Mouse (Mus musculus) kidney, embryonic 14.5 days (tissue): Measurements from ENCODE around the gene Hid1. TPM values are rescaled to one million over a fixed set of nuclear protein-coding genes. Genes with fewer than 3 reads are reported as not detected.
"Not testable (repeated sequence)": the region's sequence is repeated elsewhere in the genome, so short reads cannot be mapped to it uniquely, and the experiment has no call there.

Experiments
- ATAC-seq: fragments of 200-750 bp; cut with Nextera tagmentation; 2 replicates; pipeline ENCODE4 v1.8.0; 2017; ENCODE audit warnings: moderate number of reproducible peaks, mild to moderate bottlenecking, moderate TSS enrichment, moderate library complexity; ENCODE audit not compliant: low FRiP score, low TSS enrichment
- H3K27ac ChIP-seq: fragments of 300-500 bp; sonication (generic); 2 replicates; pipeline ENCODE4 v1.5.1; 2014; ENCODE audit warnings: low read depth, mild to moderate bottlenecking, low read length, moderate library complexity, mixed read lengths
- H3K27me3 ChIP-seq: fragments of 300-500 bp; sonication (generic); 2 replicates; pipeline ENCODE4 v1.6.1; 2014; ENCODE audit warnings: mild to moderate bottlenecking, low read length; ENCODE audit not compliant: control insufficient read depth, insufficient read depth
- H3K36me3 ChIP-seq: fragments of 300-500 bp; sonication (generic); 2 replicates; pipeline ENCODE4 v1.6.1; 2014; ENCODE audit warnings: low read length, mixed read lengths; ENCODE audit not compliant: control insufficient read depth, insufficient read depth
- H3K4me1 ChIP-seq: fragments of 300-500 bp; sonication (generic); 2 replicates; pipeline ENCODE4 v1.6.1; 2014; ENCODE audit warnings: low read length, mixed read lengths; ENCODE audit not compliant: control insufficient read depth, insufficient read depth
- H3K4me2 ChIP-seq: fragments of 300-500 bp; sonication (generic); replicated peaks from 2 replicates; pipeline ENCODE4 v1.6.1; 2014; ENCODE audit warnings: low read depth, mild to moderate bottlenecking, low read length
- H3K4me3 ChIP-seq: fragments of 300-500 bp; sonication (generic); 2 replicates; pipeline ENCODE4 v1.5.1; 2014; ENCODE audit warnings: mild to moderate bottlenecking, low read length
- H3K9ac ChIP-seq: fragments of 300-500 bp; sonication (generic); 2 replicates; pipeline ENCODE4 v1.6.1; 2014; ENCODE audit warnings: low read depth, mild to moderate bottlenecking, low read length, moderate library complexity
- H3K9me3 ChIP-seq: fragments of 300-500 bp; sonication (generic); 2 replicates; pipeline ENCODE4 v1.6.1; 2016; ENCODE audit warnings: low read length; ENCODE audit not compliant: control insufficient read depth
- WGBS: fragments of 180-500 bp; shearing (Covaris S2); extraction: QIAGEN DNeasy Blood & Tissue Kit; methylation state at CpG from one replicate; pipeline ENCODE4 v1.1.7; 2014; 5-methylcytosine and 5-hydroxymethylcytosine counted together
- polyA plus RNA-seq: library from polyadenylated mRNA; unstranded; fragments of >200 nt; fragmentation: Nextera tagmentation; extraction: Ambion mirVana; gene quantifications from 2 replicates; pipeline ENCODE4 v1.2.1, GENCODE M21; 2014

Hid1 gene
- polyA plus RNA-seq, 1 experiment from 2014 or later = 4.4 TPM

DNA sequence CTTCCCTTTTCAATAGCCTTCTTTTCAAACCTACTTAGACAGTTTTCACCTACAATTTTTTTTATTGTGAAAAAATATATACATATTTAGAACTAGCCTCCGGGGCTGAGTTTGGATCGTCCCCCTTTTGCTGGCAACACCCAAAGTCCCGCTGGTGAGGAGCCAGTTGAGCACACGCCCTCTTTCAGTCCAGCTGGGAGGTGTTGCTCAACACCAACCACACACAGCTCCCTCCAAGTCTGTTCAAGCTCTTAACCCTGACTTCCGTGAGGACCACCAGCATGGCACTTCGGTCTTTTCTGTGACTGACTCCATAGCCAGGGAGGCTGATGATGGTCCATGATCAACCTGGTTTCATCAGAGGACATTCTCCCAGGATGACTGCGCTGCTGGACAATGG lies 30.5 kb upstream of the Hid1 start:
- no peak for ATAC-seq
- WGBS = 79% methylated on average over 7 of the region's 7 CpGs
- peaks cover 17% of the 10 kb centered on the region; the same call in 1 of the 2 replicates for H3K36me3 ChIP-seq
- no peak overlapping the region for H3K4me2 ChIP-seq
- no peaks in the 10 kb centered on the region for H3K4me1 ChIP-seq
- no peaks in the 10 kb centered on the region for H3K9me3 ChIP-seq
- H3K9ac ChIP-seq = no peak overlapping the region
- no peak overlapping the region for H3K27ac ChIP-seq
- H3K27me3 ChIP-seq = no peaks in the 10 kb centered on the region
- H3K4me3 ChIP-seq = no peak overlapping the region

DNA sequence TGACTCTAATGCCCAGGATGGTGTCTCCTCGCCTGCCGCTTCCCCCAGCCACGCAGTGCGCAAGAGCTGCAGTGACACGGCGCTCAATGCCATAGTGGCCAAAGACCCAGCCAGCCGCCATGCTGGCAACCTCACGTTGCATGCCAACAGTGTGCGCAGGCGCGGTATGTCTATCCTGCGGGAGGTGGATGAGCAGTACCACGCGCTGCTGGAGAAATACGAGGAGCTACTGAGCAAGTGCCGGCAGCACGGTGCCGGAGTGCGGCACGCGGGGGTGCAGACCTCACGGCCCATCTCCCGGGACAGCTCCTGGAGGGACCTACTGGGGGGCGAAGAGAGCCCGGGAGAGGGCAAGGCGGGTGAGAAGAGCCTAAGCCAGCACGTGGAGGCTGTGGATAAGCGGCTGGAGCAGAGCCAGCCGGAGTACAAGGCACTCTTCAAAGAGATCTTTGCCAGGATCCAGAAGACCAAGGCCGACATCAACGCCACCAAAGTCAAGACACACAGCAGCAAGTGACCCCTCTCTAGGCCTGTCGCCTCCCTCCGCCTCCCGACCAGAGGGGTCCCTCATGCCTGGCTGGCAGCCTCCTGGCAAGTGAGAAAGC lies 26.3 kb upstream of the Hid1 start:
- peaks cover 35% of the 10 kb centered on the region; the same call in 1 of the 2 replicates for H3K36me3 ChIP-seq
- no peak overlapping the region for H3K27ac ChIP-seq
- no peaks in the 10 kb centered on the region for H3K9me3 ChIP-seq
- 0 out of 2 replicates have a peak overlapping the region, but pooled peaks have one; percentile 1 for H3K4me3 ChIP-seq
- no peaks in the 10 kb centered on the region for H3K27me3 ChIP-seq
- 62% methylated on average over 34 of the region's 34 CpGs for WGBS
- ATAC-seq = peak; percentile 39; the same call in 1 of the 2 replicates
- peak overlapping the region; percentile 4; the same call in 1 of the 2 replicates for H3K4me2 ChIP-seq
- no peak overlapping the region for H3K9ac ChIP-seq
- H3K4me1 ChIP-seq = no peaks in the 10 kb centered on the region

DNA sequence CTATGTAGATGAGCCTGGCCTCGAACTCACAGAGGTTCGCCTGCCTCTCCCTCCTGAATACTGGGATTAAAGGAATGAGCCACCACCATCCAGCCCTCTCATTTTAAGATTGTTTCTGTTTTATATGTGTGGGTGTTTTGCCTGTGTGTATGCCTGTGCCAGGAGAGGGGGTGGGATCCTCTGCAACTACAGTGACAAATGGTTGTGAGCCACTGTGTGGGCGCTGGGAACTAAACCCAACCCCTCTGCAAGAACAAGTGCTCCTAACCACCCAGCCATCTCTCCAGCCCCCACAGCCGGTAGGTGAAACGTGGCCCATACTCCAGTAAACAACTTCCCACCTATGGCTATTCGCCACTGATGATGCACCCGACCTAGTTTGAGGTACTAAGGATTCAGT lies 23.8 kb upstream of the Hid1 start:
- Histone ChIP-seq H3K4me1 (no peaks in the 10 kb centered on the region), H3K27me3 (no peaks in the 10 kb centered on the region), H3K9ac (no peak overlapping the region), H3K4me2 (no peak overlapping the region), H3K27ac (no peak overlapping the region), H3K9me3 (no peaks in the 10 kb centered on the region), H3K4me3 (no peak overlapping the region), H3K36me3 (peaks cover 35% of the 10 kb centered on the region; the same call in 1 of the 2 replicates)
- WGBS = 84% methylated on average over 7 of the region's 7 CpGs
- ATAC-seq = no peak

DNA sequence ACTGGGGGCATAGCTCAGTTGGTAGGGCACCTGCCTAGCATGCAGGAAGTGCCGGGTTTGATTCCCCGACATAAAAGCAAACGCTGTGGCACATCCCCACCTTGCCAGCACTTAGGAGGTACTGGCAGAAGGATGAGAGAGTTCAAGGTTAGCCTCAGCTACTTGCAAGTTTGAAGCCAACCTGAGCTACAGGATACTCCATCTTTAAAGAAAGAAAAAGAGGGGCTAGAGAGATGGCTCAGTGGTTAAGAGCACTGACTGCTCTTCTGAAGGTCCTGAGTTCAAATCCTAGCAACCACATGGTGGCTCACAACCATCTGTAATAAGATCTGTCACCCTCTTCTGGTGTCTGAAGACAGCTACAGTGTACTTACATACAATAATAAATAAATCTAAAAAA lies 19.3 kb upstream of the Hid1 start:
- ATAC-seq, H3K4me3 ChIP-seq, H3K27ac ChIP-seq, H3K4me2 ChIP-seq, H3K27me3 ChIP-seq, H3K9me3 ChIP-seq, H3K9ac ChIP-seq: not testable (repeated sequence)
- Histone ChIP-seq H3K36me3 (peaks cover 10% of the 10 kb centered on the region; the same call in 1 of the 2 replicates), H3K4me1 (peaks cover 34% of the 10 kb centered on the region)
- 90% methylated on average over 3 of the region's 3 CpGs for WGBS

DNA sequence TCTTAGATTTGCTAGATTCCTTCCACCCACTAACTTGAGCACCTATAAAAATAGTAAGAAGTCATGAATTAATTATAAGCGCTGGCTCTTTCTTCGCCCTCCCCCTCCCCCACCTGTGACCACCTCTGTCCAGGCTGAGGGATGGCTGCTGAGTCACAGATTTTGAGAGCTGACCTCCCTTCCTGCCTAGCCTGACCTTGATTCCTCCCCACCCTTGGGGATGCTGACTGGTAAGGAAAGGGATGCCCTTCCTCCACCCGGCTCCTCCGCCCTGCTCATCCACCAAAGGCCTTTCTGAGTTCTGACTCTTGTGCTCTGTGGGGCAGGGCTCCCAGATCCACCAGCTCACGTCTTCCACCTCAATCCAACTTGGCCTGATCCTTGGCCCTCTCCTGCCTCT lies 17.0 kb upstream of the Hid1 start:
- no peak overlapping the region for H3K4me3 ChIP-seq
- no peaks in the 10 kb centered on the region for H3K27me3 ChIP-seq
- no peaks in the 10 kb centered on the region for H3K36me3 ChIP-seq
- peaks cover 34% of the 10 kb centered on the region for H3K4me1 ChIP-seq
- WGBS = 61% methylated on average over 5 of the region's 5 CpGs
- 0 out of 2 replicates have a peak overlapping the region, but pooled peaks have one; percentile 2 for H3K27ac ChIP-seq
- H3K9me3 ChIP-seq = no peaks in the 10 kb centered on the region
- no peak overlapping the region for H3K9ac ChIP-seq
- no peak for ATAC-seq
- H3K4me2 ChIP-seq = no peak overlapping the region; the same call in 1 of the 2 replicates

DNA sequence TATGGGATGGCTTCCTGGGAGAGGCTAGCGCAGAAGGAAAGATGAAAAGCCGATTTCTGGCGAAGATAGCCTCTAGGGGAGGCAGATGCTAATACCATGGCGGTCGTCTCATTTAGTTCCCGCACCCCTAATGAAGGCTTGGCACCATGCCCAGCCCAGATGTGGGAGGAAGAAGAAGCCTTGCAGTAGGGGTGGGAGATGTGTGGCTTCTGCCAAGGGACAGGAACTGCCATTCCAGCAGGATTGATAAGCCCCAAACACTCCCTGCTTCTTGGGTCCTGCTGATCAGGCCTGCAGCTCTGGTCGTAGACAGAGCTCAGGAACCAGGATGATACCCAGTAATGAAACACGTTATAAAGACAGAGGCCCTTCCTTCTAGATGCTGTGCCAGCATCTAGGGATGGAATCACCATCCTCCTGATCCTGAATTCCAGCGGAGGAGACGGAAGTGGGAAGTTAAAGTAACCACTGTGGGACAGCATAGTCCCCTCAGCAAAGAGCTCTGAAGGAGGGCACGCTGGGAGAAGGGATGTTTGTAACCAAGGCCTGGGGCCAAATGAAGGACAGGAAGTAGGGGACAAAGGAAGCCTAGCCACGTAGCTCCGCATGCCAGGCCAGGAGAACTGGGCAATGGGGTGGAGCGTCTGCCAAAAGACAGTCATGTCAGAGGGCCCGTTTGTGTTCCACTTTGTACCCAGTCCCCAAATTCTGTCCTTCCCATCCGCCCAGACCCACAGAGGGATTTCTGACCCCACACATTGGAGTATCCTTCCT lies 16.3 kb upstream of the Hid1 start:
- H3K36me3 ChIP-seq = no peaks in the 10 kb centered on the region
- peak overlapping the region; percentile 25; the same call in 1 of the 2 replicates for H3K9ac ChIP-seq
- ATAC-seq = no peak
- H3K4me1 ChIP-seq = peaks cover 34% of the 10 kb centered on the region
- H3K4me3 ChIP-seq = no peak overlapping the region
- no peaks in the 10 kb centered on the region for H3K9me3 ChIP-seq
- H3K4me2 ChIP-seq = peak overlapping the region; percentile 91
- H3K27me3 ChIP-seq = no peaks in the 10 kb centered on the region
- WGBS = 55% methylated on average over 16 of the region's 16 CpGs
- H3K27ac ChIP-seq = peak overlapping the region; percentile 2; the same call in 1 of the 2 replicates

DNA sequence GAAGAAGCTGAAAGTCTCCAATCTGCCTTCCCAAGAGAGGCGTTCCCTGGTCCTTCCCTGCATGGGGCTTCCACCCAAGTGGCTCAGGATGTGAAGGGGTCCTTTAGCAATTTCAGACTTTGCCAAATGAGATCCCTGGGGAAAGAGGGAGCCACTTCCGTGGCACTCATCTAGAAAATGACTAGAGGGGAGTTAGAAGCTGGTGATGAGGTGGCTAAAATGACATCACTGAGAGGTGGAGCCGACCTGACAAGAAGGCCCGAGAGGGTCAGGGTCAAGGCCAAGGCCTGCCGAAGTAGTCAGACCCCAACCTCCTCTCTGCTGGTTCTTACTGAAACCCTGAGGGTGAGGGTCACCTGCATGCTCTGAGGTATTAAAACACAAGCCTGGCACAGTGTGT lies 15.3 kb upstream of the Hid1 start:
- 20% methylated on average over 5 of the region's 5 CpGs for WGBS

DNA sequence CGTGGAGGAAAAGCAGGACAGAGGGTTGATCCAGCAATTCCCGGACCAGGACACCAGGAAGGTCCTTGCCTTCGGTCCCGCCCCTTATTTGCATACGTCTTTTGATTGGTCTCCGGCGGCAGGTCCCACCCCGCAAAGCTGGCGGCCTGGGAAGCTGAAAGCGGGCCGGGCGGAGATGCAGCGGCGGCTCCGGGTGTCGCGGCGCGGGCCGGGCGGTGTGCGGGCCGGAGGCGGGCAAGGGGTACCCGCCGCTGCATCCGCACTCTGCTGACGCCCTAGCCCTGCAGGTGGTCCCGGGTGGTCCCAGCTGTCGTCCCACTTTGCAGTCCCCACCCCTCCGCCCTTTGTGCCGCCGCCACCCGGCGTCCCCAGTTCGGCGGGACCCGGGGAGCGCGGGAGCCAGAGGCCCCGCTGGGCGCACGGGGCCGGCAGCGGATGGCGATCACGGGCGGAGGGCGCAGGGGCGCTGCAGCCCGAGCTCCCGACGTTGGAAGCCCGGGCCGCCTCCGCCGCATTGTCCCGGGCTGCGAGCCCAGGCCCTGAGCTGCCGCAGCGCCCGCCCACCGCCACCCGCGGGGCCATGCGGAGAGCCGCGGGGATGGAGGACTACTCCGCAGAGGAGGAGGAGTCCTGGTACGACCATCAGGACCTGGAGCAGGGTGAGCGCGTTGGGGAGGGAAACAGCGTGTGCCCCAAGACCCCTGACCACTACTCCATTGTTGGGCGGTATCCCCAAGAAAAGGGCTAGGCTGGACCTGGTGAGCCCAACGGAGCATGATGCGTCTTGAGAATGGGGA lies 14.4 kb upstream of the Hid1 start, which contains the start of gene Cdr2l:
Cdr2l (plus strand) TSS at position 174 of the 797 bp plus-strand sequence.
- no peaks in the 10 kb centered on the region for H3K27me3 ChIP-seq
- under 1% methylated on average over 64 of the region's 76 CpGs for WGBS
- ATAC-seq = peak; percentile 89

More for the DNA sequence above, 15.3 kb upstream of the Hid1 start:
- peak overlapping the region; percentile 91 for H3K4me2 ChIP-seq
- ATAC-seq = no peak
- H3K36me3 ChIP-seq = no peaks in the 10 kb centered on the region
- no peaks in the 10 kb centered on the region for H3K27me3 ChIP-seq
- H3K9ac ChIP-seq = peak overlapping the region; percentile 93; the same call in 1 of the 2 replicates
- no peak overlapping the region for H3K27ac ChIP-seq
- H3K9me3 ChIP-seq = no peaks in the 10 kb centered on the region
- H3K4me1 ChIP-seq = peaks cover 34% of the 10 kb centered on the region
- H3K4me3 ChIP-seq = peak overlapping the region; percentile 83

More for the DNA sequence above, 14.4 kb upstream of the Hid1 start, which contains the start of gene Cdr2l:
- Histone ChIP-seq H3K4me2 (peak within 1 kb of the TSS; percentile 91), H3K4me1 (peaks cover 34% of the 10 kb centered on the region), H3K9me3 (no peaks in the 10 kb centered on the region), H3K27ac (peak within 1 kb of the TSS; percentile 68), H3K36me3 (no peaks in the 10 kb centered on the region), H3K4me3 (peak within 1 kb of the TSS; percentile 83), H3K9ac (peak within 1 kb of the TSS; percentile 93)
